Mouse (Mus musculus) embryonic fibroblast, embryonic 13.5 days (primary cell): Measurements from ENCODE around the gene Wnt10a. TPM values are rescaled to one million over a fixed set of nuclear protein-coding genes. Genes with fewer than 3 reads are reported as not detected.

Experiments used
- H3K27ac ChIP-seq: 2 replicates; pipeline ENCODE4 v1.5.1; 2012; ENCODE audit warnings: low read length, control low read depth, inconsistent platforms; ENCODE audit not compliant: insufficient read depth
- H3K4me1 ChIP-seq: 2 replicates; pipeline ENCODE4 v1.6.1; 2011; ENCODE audit warnings: low read length; ENCODE audit not compliant: control insufficient read depth, insufficient read depth
- H3K4me3 ChIP-seq: 2 replicates; pipeline ENCODE4 v1.5.1; 2011; ENCODE audit warnings: mild to moderate bottlenecking, control low read depth, low read length; ENCODE audit not compliant: insufficient read depth
- CTCF ChIP-seq: IDR thresholded peaks from 2 replicates; pipeline ENCODE4 v1.5.1; 2011; ENCODE audit warnings: mild to moderate bottlenecking, control low read depth, low read length, moderate library complexity, borderline replicate concordance; ENCODE audit not compliant: insufficient read depth
- POLR2A ChIP-seq: IDR thresholded peaks from 2 replicates; pipeline ENCODE4 v1.6.1; 2011; ENCODE audit warnings: low read depth, mild to moderate bottlenecking, control low read depth, low read length, moderate library complexity
- polyA plus RNA-seq: library from polyadenylated mRNA; stranded (reverse); fragments of >200 nt; gene quantifications from 2 replicates; pipeline ENCODE4 v1.2.4, GENCODE M21; 2011; ENCODE audit warnings: low read depth; ENCODE audit not compliant: missing spikeins, insufficient read length

Gene Wnt10a
- 1.8 and 2.7 TPM in 2 replicates for polyA plus RNA-seq

GRCm38 (mm10) chr1:74791249-74791648 lies at the start of gene Wnt10a:
Wnt10a (plus strand) TSS chr1:74791516.
- TF ChIP-seq CTCF (no peak), POLR2A (no peak)
- Histone ChIP-seq H3K4me3 (no peak within 1 kb of the TSS), H3K4me1 (no peaks in the 10 kb centered on the region), H3K27ac (no peak within 1 kb of the TSS)

- H3K27ac ChIP-seq: no peak overlapping the region
- peaks cover 7% of the 10 kb centered on the region; the same call in 1 of the 2 replicates for H3K4me1 ChIP-seq
- H3K4me3 ChIP-seq: no peak overlapping the region
These were observed 44.0 kb upstream of the Wnt10a start for GRCm38 (mm10) chr1:74747335-74747734.

GRCm38 (mm10) chr1:74748643-74749271 lies 42.6 kb upstream of the Wnt10a start, which contains the start of gene Prkag3:
Prkag3 (minus strand) TSS chr1:74749221.
- TF ChIP-seq CTCF: no peak; the same call in 1 of the 2 replicates
- TF ChIP-seq POLR2A: no peak
- no peak within 1 kb of the TSS for H3K27ac ChIP-seq

More at GRCm38 (mm10) chr1:74747335-74747734, 44.0 kb upstream of the Wnt10a start:
- TF ChIP-seq CTCF (no peak), POLR2A (no peak)

GRCm38 (mm10) chr1:74749301-74749700 lies 42.0 kb upstream of the Wnt10a start:
- H3K27ac ChIP-seq: no peak overlapping the region
- TF ChIP-seq POLR2A (no peak), CTCF (no peak)
- peaks cover 5% of the 10 kb centered on the region; the same call in 1 of the 2 replicates for H3K4me1 ChIP-seq
- H3K4me3 ChIP-seq: no peak overlapping the region

More at GRCm38 (mm10) chr1:74748643-74749271, 42.6 kb upstream of the Wnt10a start, which contains the start of gene Prkag3:
- Histone ChIP-seq H3K4me1 (peaks cover 7% of the 10 kb centered on the region; the same call in 1 of the 2 replicates), H3K4me3 (no peak within 1 kb of the TSS)

- no peak overlapping the region for H3K4me3 ChIP-seq
- TF ChIP-seq CTCF (no peak), POLR2A (no peak)
- H3K4me1 ChIP-seq: peaks cover 3% of the 10 kb centered on the region; the same call in 1 of the 2 replicates
- H3K27ac ChIP-seq: no peak overlapping the region
These were observed 40.6 kb upstream of the Wnt10a start for GRCm38 (mm10) chr1:74750683-74751082.

- H3K4me1 ChIP-seq: peaks cover 3% of the 10 kb centered on the region; the same call in 1 of the 2 replicates
These were observed 39.2 kb upstream of the Wnt10a start for GRCm38 (mm10) chr1:74752150-74752549.

GRCm38 (mm10) chr1:74752833-74753232 lies 38.5 kb upstream of the Wnt10a start:
- Histone ChIP-seq H3K4me3 (no peak overlapping the region), H3K27ac (no peak overlapping the region), H3K4me1 (peaks cover 3% of the 10 kb centered on the region; the same call in 1 of the 2 replicates)
- no peak for TF ChIP-seq POLR2A

More at GRCm38 (mm10) chr1:74752150-74752549, 39.2 kb upstream of the Wnt10a start:
- Histone ChIP-seq H3K4me3 (no peak overlapping the region), H3K27ac (no peak overlapping the region)
- no peak for TF ChIP-seq POLR2A
- no peak for TF ChIP-seq CTCF

GRCm38 (mm10) chr1:74753266-74753974 lies 37.9 kb upstream of the Wnt10a start:
- peaks cover 3% of the 10 kb centered on the region; the same call in 1 of the 2 replicates for H3K4me1 ChIP-seq
- no peak overlapping the region for H3K27ac ChIP-seq
- TF ChIP-seq POLR2A: no peak
- TF ChIP-seq CTCF: no peak
- H3K4me3 ChIP-seq: no peak overlapping the region

GRCm38 (mm10) chr1:74754175-74754785 lies 37.0 kb upstream of the Wnt10a start:
- no peak overlapping the region for H3K27ac ChIP-seq
- H3K4me3 ChIP-seq: no peak overlapping the region
- TF ChIP-seq CTCF (no peak), POLR2A (no peak)
- no peaks in the 10 kb centered on the region for H3K4me1 ChIP-seq
